Mouse (Mus musculus) kidney, postnatal 0 days (tissue): ENCODE measurements around the gene Muc13. TPM values are rescaled to one million over a fixed set of nuclear protein-coding genes. Genes with fewer than 3 reads are reported as not detected.

Source experiments
- ATAC-seq: fragments of 200-750 bp; cut with Nextera tagmentation; replicated peaks from 2 replicates; pipeline ENCODE4 v1.8.0; 2017; ENCODE audit warnings: low read depth, moderate number of reproducible peaks, moderate TSS enrichment, moderate library complexity; ENCODE audit not compliant: low FRiP score
- DNase-seq: peaks from one replicate; pipeline ENCODE4 v3.0.0-alpha.2; 2016; ENCODE audit warnings: low spot score
- H3K27ac ChIP-seq: fragments of 300-500 bp; sonication (generic); 2 replicates; pipeline ENCODE4 v1.5.1; 2014; ENCODE audit warnings: mild to moderate bottlenecking
- H3K27me3 ChIP-seq: fragments of 300-500 bp; sonication (generic); 2 replicates; pipeline ENCODE4 v1.6.1; 2014; ENCODE audit warnings: low read length, mixed read lengths; ENCODE audit not compliant: insufficient read depth
- H3K36me3 ChIP-seq: fragments of 300-500 bp; sonication (generic); 2 replicates; pipeline ENCODE4 v1.6.1; 2014; ENCODE audit warnings: low read length, mixed read lengths; ENCODE audit not compliant: insufficient read depth
- H3K4me1 ChIP-seq: fragments of 300-500 bp; sonication (generic); replicated peaks from 2 replicates; pipeline ENCODE4 v1.6.1; 2014; ENCODE audit warnings: antibody characterized with exemption, low read length, mixed read lengths; ENCODE audit not compliant: insufficient read depth
- H3K4me2 ChIP-seq: fragments of 300-500 bp; sonication (generic); 2 replicates; pipeline ENCODE4 v1.6.1; 2014; ENCODE audit warnings: mild to moderate bottlenecking, low read length, moderate library complexity, mixed read lengths
- H3K4me3 ChIP-seq: fragments of 300-500 bp; sonication (generic); replicated peaks from 2 replicates; pipeline ENCODE4 v1.5.1; 2014; ENCODE audit warnings: low read depth, low read length
- H3K9ac ChIP-seq: fragments of 300-500 bp; sonication (generic); 2 replicates; pipeline ENCODE4 v1.6.1; 2014; ENCODE audit warnings: low read depth, low read length
- H3K9me3 ChIP-seq: fragments of 300-500 bp; sonication (generic); replicated peaks from 2 replicates; pipeline ENCODE4 v1.6.1; 2016; ENCODE audit warnings: low read length, inconsistent platforms, mixed read lengths
- CTCF ChIP-seq: IDR thresholded peaks from 2 replicates; pipeline ENCODE4 v1.5.1; 2016; ENCODE audit warnings: antibody characterized with exemption, low read depth, mild to moderate bottlenecking, moderate library complexity
- whole genome bisulfite sequencing: fragments of 180-500 bp; shearing (Covaris S2); extraction: QIAGEN DNeasy Blood & Tissue Kit; methylation state at CpG from one replicate; pipeline ENCODE4 v1.1.7; 2014; 5-methylcytosine and 5-hydroxymethylcytosine counted together
- polyA plus RNA-seq: library from polyadenylated mRNA; unstranded; fragments of >200 nt; fragmentation: Nextera tagmentation; extraction: Ambion mirVana; gene quantifications from 2 replicates; pipeline ENCODE4 v1.2.1, GENCODE M21; 2015

Gene Muc13
- polyA plus RNA-seq, 1 experiment from 2014 or later, result not detected

DNA sequence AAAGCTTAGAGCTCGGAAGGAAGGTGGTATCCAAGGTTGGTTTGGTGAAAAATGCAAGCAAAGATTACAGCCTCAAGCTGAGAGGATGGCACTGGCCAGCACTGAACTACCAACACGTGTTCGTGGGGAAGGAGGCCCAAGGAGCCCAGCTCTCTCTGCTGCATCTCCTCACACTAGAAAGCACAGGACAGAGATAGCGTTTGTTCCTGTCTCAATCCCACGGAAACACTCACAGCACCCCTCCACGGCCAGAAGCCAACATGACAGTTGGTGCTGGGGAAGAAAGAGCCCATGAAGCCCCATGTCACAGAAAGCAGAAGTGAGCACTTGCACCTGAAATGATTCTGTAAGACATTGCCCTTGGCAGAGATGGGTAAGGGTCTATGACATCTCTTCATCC is 37.4 kb upstream of the Muc13 start:
- no peak overlapping the region for H3K9ac ChIP-seq
- no peak overlapping the region for H3K4me3 ChIP-seq
- no peak overlapping the region for H3K4me2 ChIP-seq
- H3K9me3 ChIP-seq, result no peaks in the 10 kb centered on the region
- no peak overlapping the region for H3K27ac ChIP-seq
- no peak for TF ChIP-seq CTCF
- H3K27me3 ChIP-seq, result no peaks in the 10 kb centered on the region
- WGBS, result 74% methylated on average over 6 of the region's 6 CpGs
- no peak for DNase-seq
- H3K36me3 ChIP-seq, result 0 out of 2 replicates have a peak, but pooled peaks cover 8% of the 10 kb centered on the region
- ATAC-seq, result no peak
- no peaks in the 10 kb centered on the region for H3K4me1 ChIP-seq

DNA sequence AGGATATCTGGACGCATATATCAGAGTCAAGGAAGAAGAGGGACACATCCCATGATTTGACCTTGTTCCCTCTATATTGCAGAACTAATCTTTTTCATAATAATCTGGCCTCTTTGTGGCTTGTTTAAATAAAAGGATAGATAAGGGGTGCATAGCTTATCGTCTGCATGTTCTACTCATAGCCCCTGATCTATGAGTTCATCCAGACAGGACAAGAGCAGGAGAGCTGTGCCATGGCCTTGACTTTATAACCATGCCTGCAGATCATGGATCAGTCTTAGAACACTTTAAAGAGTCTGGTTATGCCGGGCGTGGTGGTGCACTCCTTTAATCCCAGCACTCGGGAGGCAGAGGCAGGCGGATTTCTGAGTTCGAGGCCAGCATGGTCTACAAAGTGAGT is 34.6 kb upstream of the Muc13 start:
- no peak for ATAC-seq
- Histone ChIP-seq H3K4me3 (no peak overlapping the region), H3K27ac (no peak overlapping the region), H3K9me3 (no peaks in the 10 kb centered on the region), H3K4me1 (no peaks in the 10 kb centered on the region), H3K9ac (no peak overlapping the region), H3K36me3 (0 out of 2 replicates have a peak, but pooled peaks cover 6% of the 10 kb centered on the region), H3K4me2 (no peak overlapping the region), H3K27me3 (no peaks in the 10 kb centered on the region)
- no peak for DNase-seq
- TF ChIP-seq CTCF, result no peak
- WGBS, result 93% methylated on average over 7 of the region's 7 CpGs

DNA sequence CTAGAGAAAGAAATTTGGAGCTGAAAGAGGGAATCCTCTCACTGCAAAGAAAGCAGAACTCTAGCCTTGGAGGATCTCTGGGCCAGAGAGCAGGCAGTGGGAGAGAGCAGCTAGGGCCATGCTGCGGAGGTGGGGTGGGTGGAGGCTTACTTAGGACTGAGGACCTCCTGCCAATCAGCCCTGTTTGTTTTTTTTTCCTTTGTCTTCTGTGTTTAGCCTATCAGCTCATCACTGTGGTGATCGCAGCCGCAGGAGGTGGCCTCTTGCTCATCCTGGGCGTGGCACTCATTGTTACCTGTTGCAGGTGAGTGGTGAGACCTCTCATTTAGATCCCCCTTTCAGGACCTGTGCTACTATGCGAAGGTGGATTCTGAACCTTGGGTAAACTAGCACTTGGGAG is 33.3 kb upstream of the Muc13 start:
- 0 out of 2 replicates have a peak, but pooled peaks cover 3% of the 10 kb centered on the region for H3K36me3 ChIP-seq
- no peak overlapping the region for H3K4me2 ChIP-seq
- TF ChIP-seq CTCF, result no peak
- H3K4me3 ChIP-seq, result no peak overlapping the region
- 74% methylated on average over 5 of the region's 5 CpGs for WGBS
- DNase-seq, result no peak
- H3K4me1 ChIP-seq, result no peaks in the 10 kb centered on the region
- H3K9me3 ChIP-seq, result no peaks in the 10 kb centered on the region
- H3K9ac ChIP-seq, result no peak overlapping the region
- no peak for ATAC-seq
- no peaks in the 10 kb centered on the region for H3K27me3 ChIP-seq
- H3K27ac ChIP-seq, result no peak overlapping the region

DNA sequence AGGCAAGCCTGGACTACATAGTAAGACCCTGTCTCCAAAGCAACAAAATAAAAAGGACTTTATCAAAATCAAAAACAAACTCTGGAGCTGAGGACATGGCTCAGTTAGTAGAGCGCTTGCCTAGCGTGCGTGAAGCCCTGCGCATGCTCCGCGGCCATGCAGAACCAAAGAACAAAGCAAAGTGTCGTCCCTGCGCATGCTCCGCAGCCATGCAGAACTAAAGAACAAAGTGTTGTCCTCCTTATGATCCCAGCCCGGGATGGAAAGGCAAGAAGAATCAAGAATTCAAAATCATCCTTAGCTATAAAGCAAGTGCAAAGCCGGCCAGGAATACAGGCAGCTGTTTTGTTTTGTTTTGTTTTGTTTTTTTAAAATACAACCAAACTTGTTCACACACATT is 32.8 kb upstream of the Muc13 start:
- ATAC-seq (no peak), DNase-seq (no peak)
- Histone ChIP-seq H3K27me3 (no peaks in the 10 kb centered on the region), H3K9ac (no peak overlapping the region), H3K9me3 (no peaks in the 10 kb centered on the region), H3K36me3 (no peaks in the 10 kb centered on the region), H3K27ac (no peak overlapping the region), H3K4me3 (no peak overlapping the region), H3K4me2 (no peak overlapping the region), H3K4me1 (no peaks in the 10 kb centered on the region)
- 78% methylated on average over 11 of the region's 11 CpGs for WGBS
- no peak for TF ChIP-seq CTCF

DNA sequence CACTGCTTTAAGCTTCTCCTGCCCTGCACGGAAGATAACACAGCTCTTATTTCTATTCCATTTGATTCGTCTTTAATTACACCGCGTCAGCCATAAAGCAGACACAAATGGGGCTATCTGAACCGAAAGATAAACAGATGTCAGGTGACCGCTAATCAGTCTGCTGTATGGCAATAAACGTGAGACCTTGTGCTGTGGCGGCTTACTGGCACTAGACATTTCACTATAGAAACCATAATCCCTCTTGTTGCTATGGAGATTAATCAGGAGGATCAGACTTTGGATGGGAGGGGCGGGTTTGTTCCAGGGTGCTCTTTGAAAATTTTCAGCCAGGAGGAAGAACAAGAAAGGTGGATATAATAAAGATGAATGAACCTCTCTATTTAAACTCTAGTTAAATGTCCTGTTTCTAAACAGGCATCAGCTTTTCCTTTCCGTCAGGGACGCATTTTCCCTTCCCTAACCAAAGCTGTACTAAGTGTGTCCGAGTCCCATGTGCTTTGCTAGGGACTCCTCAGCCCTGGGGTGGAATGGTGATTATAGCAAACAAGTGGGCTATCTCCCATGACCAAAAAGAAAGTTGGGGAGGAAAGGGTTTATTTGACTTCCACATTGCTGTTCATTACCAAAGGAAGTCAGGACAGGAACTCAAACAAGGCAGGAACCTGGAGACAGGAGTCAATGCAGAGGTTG is 29.2 kb upstream of the Muc13 start:
- no peak for TF ChIP-seq CTCF
- H3K9me3 ChIP-seq, result no peaks in the 10 kb centered on the region
- no peak for ATAC-seq
- H3K9ac ChIP-seq, result no peak overlapping the region
- no peak overlapping the region for H3K4me2 ChIP-seq
- no peak overlapping the region for H3K27ac ChIP-seq
- no peaks in the 10 kb centered on the region for H3K4me1 ChIP-seq
- no peak overlapping the region for H3K4me3 ChIP-seq
- 48% methylated on average over 12 of the region's 12 CpGs for WGBS
- peak; percentile 38 for DNase-seq
- 0 out of 2 replicates have a peak, but pooled peaks cover 6% of the 10 kb centered on the region for H3K36me3 ChIP-seq
- no peaks in the 10 kb centered on the region for H3K27me3 ChIP-seq

DNA sequence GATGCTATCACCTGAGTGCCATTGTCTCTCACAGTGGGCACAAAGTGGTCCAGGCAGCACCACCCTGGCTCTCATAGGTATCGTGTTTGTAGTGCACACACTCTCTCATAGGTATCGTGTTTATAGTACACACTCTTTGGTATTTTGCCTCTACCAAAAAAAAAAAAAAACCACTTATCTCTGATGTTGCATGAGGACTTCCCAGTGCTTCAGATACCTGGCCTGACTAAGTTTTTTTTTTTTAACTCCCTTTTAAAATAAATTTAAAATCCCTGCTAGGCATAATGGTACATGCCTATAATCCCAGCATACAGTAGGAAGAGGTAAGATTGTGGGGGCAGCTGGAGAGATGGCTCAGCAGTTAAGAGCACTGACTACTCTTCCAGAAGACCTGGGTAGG is 28.4 kb upstream of the Muc13 start:
- no peak for DNase-seq

More for the DNA sequence above, 28.4 kb upstream of the Muc13 start:
- Histone ChIP-seq H3K27me3 (no peaks in the 10 kb centered on the region), H3K9me3 (no peaks in the 10 kb centered on the region), H3K4me3 (no peak overlapping the region), H3K36me3 (0 out of 2 replicates have a peak, but pooled peaks cover 6% of the 10 kb centered on the region), H3K27ac (no peak overlapping the region), H3K9ac (no peak overlapping the region), H3K4me1 (no peaks in the 10 kb centered on the region), H3K4me2 (no peak overlapping the region)
- ATAC-seq, result no peak
- WGBS, result 96% methylated on average over 2 of the region's 2 CpGs
- TF ChIP-seq CTCF, result no peak
